Mouse (Mus musculus): ENCODE measurements around the gene Sult5a1. TPM values are rescaled to one million over a fixed set of nuclear protein-coding genes. Genes with fewer than 3 reads are reported as not detected.

The Sult5a1 gene
- polyA plus RNA-seq, 1 experiment, result 1.4 TPM

- Histone ChIP-seq H3K4me3 (replicated peaks; ENCODE audit: control insufficient read depth, low read depth, low read length) (no peak overlapping the region), H3K27ac (ENCODE audit: control insufficient read depth, insufficient read depth, low read depth, low read length, poor library complexity) (no peak overlapping the region), H3K4me1 (ENCODE audit: control insufficient read depth, insufficient read depth, low read length) (no peaks in the 10 kb centered on the region)
- TF ChIP-seq CTCF (IDR thresholded peaks at IDR 0.05; ENCODE audit: control insufficient read depth, insufficient read depth, low read length) (no peak), POLR2A (IDR thresholded peaks at IDR 0.05; ENCODE audit: borderline replicate concordance, control insufficient read depth, low read depth, low read length) (no peak)
- 45% methylated on average over 9 of the region's 9 CpGs for WGBS
Measured at GRCm38 (mm10) chr8:123131041-123131440, 27.1 kb downstream of the Sult5a1 start.

- H3K4me3 ChIP-seq (replicated peaks; ENCODE audit: control insufficient read depth, low read depth, low read length), result no peak overlapping the region
- 17% methylated on average over 19 of the region's 19 CpGs for whole genome bisulfite sequencing
Measured at GRCm38 (mm10) chr8:123126193-123126816, 31.8 kb downstream of the Sult5a1 start.

GRCm38 (mm10) chr8:123122670-123123069, 35.4 kb downstream of the Sult5a1 start:
- H3K4me3 ChIP-seq (replicated peaks; ENCODE audit: control insufficient read depth, low read depth, low read length), result no peak overlapping the region
- H3K27ac ChIP-seq (ENCODE audit: control insufficient read depth, insufficient read depth, low read depth, low read length, poor library complexity), result no peak overlapping the region
- TF ChIP-seq POLR2A (IDR thresholded peaks at IDR 0.05; ENCODE audit: borderline replicate concordance, control insufficient read depth, low read depth, low read length) (no peak), CTCF (IDR thresholded peaks at IDR 0.05; ENCODE audit: control insufficient read depth, insufficient read depth, low read length) (no peak)
- no peaks in the 10 kb centered on the region for H3K4me1 ChIP-seq (ENCODE audit: control insufficient read depth, insufficient read depth, low read length)
- WGBS, result 72% methylated on average over 5 of the region's 5 CpGs

More at GRCm38 (mm10) chr8:123126193-123126816, 31.8 kb downstream of the Sult5a1 start:
- H3K27ac ChIP-seq (ENCODE audit: control insufficient read depth, insufficient read depth, low read depth, low read length, poor library complexity), result no peak overlapping the region
- H3K4me1 ChIP-seq (ENCODE audit: control insufficient read depth, insufficient read depth, low read length), result no peaks in the 10 kb centered on the region
- TF ChIP-seq CTCF (IDR thresholded peaks at IDR 0.05; ENCODE audit: control insufficient read depth, insufficient read depth, low read length) (no peak), POLR2A (IDR thresholded peaks at IDR 0.05; ENCODE audit: borderline replicate concordance, control insufficient read depth, low read depth, low read length) (no peak)

- H3K4me1 ChIP-seq (ENCODE audit: control insufficient read depth, insufficient read depth, low read length), result no peaks in the 10 kb centered on the region
- TF ChIP-seq CTCF (IDR thresholded peaks at IDR 0.05; ENCODE audit: control insufficient read depth, insufficient read depth, low read length) (no peak), POLR2A (IDR thresholded peaks at IDR 0.05; ENCODE audit: borderline replicate concordance, control insufficient read depth, low read depth, low read length) (no peak)
- H3K27ac ChIP-seq (ENCODE audit: control insufficient read depth, insufficient read depth, low read depth, low read length, poor library complexity), result no peak overlapping the region
- 72% methylated on average over 9 of the region's 9 CpGs for WGBS
- no peak overlapping the region for H3K4me3 ChIP-seq (replicated peaks; ENCODE audit: control insufficient read depth, low read depth, low read length)
Measured at GRCm38 (mm10) chr8:123122059-123122458, 36.1 kb downstream of the Sult5a1 start.

- no peak for TF ChIP-seq CTCF (IDR thresholded peaks at IDR 0.05; ENCODE audit: control insufficient read depth, insufficient read depth, low read length)
- no peak overlapping the region for H3K4me3 ChIP-seq (replicated peaks; ENCODE audit: control insufficient read depth, low read depth, low read length)
- H3K27ac ChIP-seq (ENCODE audit: control insufficient read depth, insufficient read depth, low read depth, low read length, poor library complexity), result no peak overlapping the region
- no peaks in the 10 kb centered on the region for H3K4me1 ChIP-seq (ENCODE audit: control insufficient read depth, insufficient read depth, low read length)
- WGBS, result 5% methylated on average over 17 of the region's 17 CpGs
Measured at GRCm38 (mm10) chr8:123117744-123118143, 40.4 kb downstream of the Sult5a1 start.

GRCm38 (mm10) chr8:123117127-123117731, 40.9 kb downstream of the Sult5a1 start, which contains the start of gene Cpne7:
Gene Cpne7, plus strand, starts transcription at chr8:123117374.
- Histone ChIP-seq H3K27ac (ENCODE audit: control insufficient read depth, insufficient read depth, low read depth, low read length, poor library complexity) (no peak within 1 kb of the TSS), H3K4me3 (replicated peaks; ENCODE audit: control insufficient read depth, low read depth, low read length) (no peak within 1 kb of the TSS), H3K4me1 (ENCODE audit: control insufficient read depth, insufficient read depth, low read length) (no peaks in the 10 kb centered on the region)
- TF ChIP-seq CTCF (IDR thresholded peaks at IDR 0.05; ENCODE audit: control insufficient read depth, insufficient read depth, low read length), result no peak
- no peak for TF ChIP-seq POLR2A (IDR thresholded peaks at IDR 0.05; ENCODE audit: borderline replicate concordance, control insufficient read depth, low read depth, low read length)
- 1% methylated on average over 51 of the region's 51 CpGs for WGBS

- Histone ChIP-seq H3K4me1 (ENCODE audit: control insufficient read depth, insufficient read depth, low read length) (no peaks in the 10 kb centered on the region), H3K27ac (ENCODE audit: control insufficient read depth, insufficient read depth, low read depth, low read length, poor library complexity) (no peak overlapping the region), H3K4me3 (replicated peaks; ENCODE audit: control insufficient read depth, low read depth, low read length) (no peak overlapping the region)
- WGBS, result 2% methylated on average over 3 of the region's 3 CpGs
- TF ChIP-seq CTCF (IDR thresholded peaks at IDR 0.05; ENCODE audit: control insufficient read depth, insufficient read depth, low read length) (no peak), POLR2A (IDR thresholded peaks at IDR 0.05; ENCODE audit: borderline replicate concordance, control insufficient read depth, low read depth, low read length) (no peak)
Measured at GRCm38 (mm10) chr8:123114644-123115043, 43.5 kb downstream of the Sult5a1 start.

GRCm38 (mm10) chr8:123113908-123114469, 44.1 kb downstream of the Sult5a1 start:
- TF ChIP-seq CTCF (IDR thresholded peaks at IDR 0.05; ENCODE audit: control insufficient read depth, insufficient read depth, low read length) (no peak), POLR2A (IDR thresholded peaks at IDR 0.05; ENCODE audit: borderline replicate concordance, control insufficient read depth, low read depth, low read length) (no peak)
- Histone ChIP-seq H3K27ac (ENCODE audit: control insufficient read depth, insufficient read depth, low read depth, low read length, poor library complexity) (no peak overlapping the region), H3K4me3 (replicated peaks; ENCODE audit: control insufficient read depth, low read depth, low read length) (no peak overlapping the region), H3K4me1 (ENCODE audit: control insufficient read depth, insufficient read depth, low read length) (no peaks in the 10 kb centered on the region)
- WGBS, result 23% methylated on average over 2 of the region's 2 CpGs

Measured in bone marrow, adult 2 months (tissue).